Mouse (Mus musculus) megakaryocyte, embryonic 14.5 days (primary cell): ENCODE measurements around the gene Fam43a.

Source experiments
- FLI1 ChIP-seq: IDR thresholded peaks from 2 replicates; pipeline ENCODE4 v1.6.1; 2012; ENCODE audit warnings: low read length, inconsistent platforms, mixed read lengths
- GATA1 ChIP-seq: IDR thresholded peaks from 3 replicates; pipeline ENCODE4 v1.6.1; 2012; ENCODE audit warnings: mixed read lengths, low read length, inconsistent platforms, borderline replicate concordance

DNA sequence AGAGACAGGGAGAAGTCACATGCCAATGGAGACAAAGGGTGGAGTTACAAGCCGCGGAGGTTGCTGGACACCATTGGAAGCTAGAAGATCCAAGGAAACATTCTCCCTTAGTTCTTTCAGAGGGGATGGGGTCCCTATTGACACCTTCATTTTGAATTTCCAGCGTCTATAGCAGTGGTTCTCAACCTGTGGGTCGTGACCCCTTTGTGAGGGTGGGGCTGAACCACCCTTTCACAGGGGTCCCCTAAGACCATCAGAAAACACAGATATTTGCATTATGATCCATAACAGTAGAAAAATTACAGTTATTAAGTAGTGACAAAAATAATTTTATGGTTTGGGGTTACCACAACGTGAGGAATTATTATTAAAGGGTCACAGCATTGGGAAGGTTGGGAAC is 30.0 kb downstream of the Fam43a start:
- no peak for TF ChIP-seq GATA1
- TF ChIP-seq FLI1, result no peak
